Mouse (Mus musculus) stomach, postnatal 0 days (tissue): Measurements from ENCODE around the gene 1700016D06Rik. TPM values are rescaled to one million over a fixed set of nuclear protein-coding genes. Genes with fewer than 3 reads are reported as not detected.

ENCODE experiments used
- ATAC-seq: fragments of 200-750 bp; cut with Nextera tagmentation; 2 replicates; pipeline ENCODE4 v1.8.0; 2017; ENCODE audit not compliant: low FRiP score, low TSS enrichment
- DNase-seq: peaks from one replicate; pipeline ENCODE4 v3.0.0-alpha.2; 2016; ENCODE audit warnings: low spot score
- H3K27ac ChIP-seq: fragments of 300-500 bp; sonication (generic); replicated peaks from 2 replicates; pipeline ENCODE4 v1.5.1; 2014; ENCODE audit warnings: mild to moderate bottlenecking, control low read depth
- H3K27me3 ChIP-seq: fragments of 300-500 bp; sonication (generic); 2 replicates; pipeline ENCODE4 v1.6.1; 2014; ENCODE audit warnings: low read length; ENCODE audit not compliant: control insufficient read depth, insufficient read depth
- H3K36me3 ChIP-seq: fragments of 300-500 bp; sonication (generic); 2 replicates; pipeline ENCODE4 v1.6.1; 2014; ENCODE audit warnings: low read length, mixed read lengths; ENCODE audit not compliant: control insufficient read depth, insufficient read depth
- H3K4me1 ChIP-seq: fragments of 300-500 bp; sonication (generic); replicated peaks from 2 replicates; pipeline ENCODE4 v1.6.1; 2014; ENCODE audit warnings: antibody characterized with exemption; ENCODE audit not compliant: control insufficient read depth, insufficient read depth
- H3K4me2 ChIP-seq: fragments of 300-500 bp; sonication (generic); replicated peaks from 2 replicates; pipeline ENCODE4 v1.6.1; 2014; ENCODE audit warnings: low read depth, mild to moderate bottlenecking, control low read depth, moderate library complexity
- H3K4me3 ChIP-seq: fragments of 300-500 bp; sonication (generic); 2 replicates; pipeline ENCODE4 v1.5.1; 2014; ENCODE audit warnings: low read depth, low read length, control low read depth
- H3K9ac ChIP-seq: fragments of 300-500 bp; sonication (generic); 2 replicates; pipeline ENCODE4 v1.6.1; 2014; ENCODE audit warnings: mild to moderate bottlenecking, low read length, control low read depth, mixed read lengths
- H3K9me3 ChIP-seq: fragments of 300-500 bp; sonication (generic); 2 replicates; pipeline ENCODE4 v1.6.1; 2016; ENCODE audit warnings: low read length; ENCODE audit not compliant: control insufficient read depth
- CTCF ChIP-seq: IDR thresholded peaks from 2 replicates; pipeline ENCODE4 v1.5.1; 2016; ENCODE audit warnings: antibody characterized with exemption, low read depth, mild to moderate bottlenecking, moderate library complexity
- EP300 ChIP-seq: optimal IDR thresholded peaks from 2 replicates; pipeline ENCODE3; 2016; ENCODE audit warnings: antibody characterized with exemption
- WGBS: fragments of 180-500 bp; shearing (Covaris S2); extraction: QIAGEN DNeasy Blood & Tissue Kit; methylation state at CpG from one replicate; pipeline ENCODE4 v1.1.7; 2014; 5-methylcytosine and 5-hydroxymethylcytosine counted together
- polyA plus RNA-seq: library from polyadenylated mRNA; unstranded; fragments of >200 nt; fragmentation: Nextera tagmentation; extraction: Ambion mirVana; gene quantifications from 2 replicates; pipeline ENCODE4 v1.2.1, GENCODE M21; 2015

1700016D06Rik gene
- polyA plus RNA-seq, 1 experiment from 2014 or later, result not detected

- no peaks in the 10 kb centered on the region for H3K27me3 ChIP-seq
- TF ChIP-seq CTCF, result no peak
- TF ChIP-seq EP300, result no peak
- DNase-seq (no peak), ATAC-seq (no peak)
- no peaks in the 10 kb centered on the region for H3K4me1 ChIP-seq
- H3K9ac ChIP-seq, result no peak overlapping the region; the same call in 1 of the 2 replicates
- no peaks in the 10 kb centered on the region for H3K36me3 ChIP-seq
- no peak overlapping the region for H3K4me2 ChIP-seq
- H3K9me3 ChIP-seq, result no peaks in the 10 kb centered on the region
- no peak overlapping the region for H3K27ac ChIP-seq
- WGBS, result 36% methylated on average over 3 of the region's 3 CpGs
- no peak overlapping the region for H3K4me3 ChIP-seq
These were observed 6.8 kb upstream of the 1700016D06Rik start for GRCm38 (mm10) chr8:11707701-11708100.

DNA sequence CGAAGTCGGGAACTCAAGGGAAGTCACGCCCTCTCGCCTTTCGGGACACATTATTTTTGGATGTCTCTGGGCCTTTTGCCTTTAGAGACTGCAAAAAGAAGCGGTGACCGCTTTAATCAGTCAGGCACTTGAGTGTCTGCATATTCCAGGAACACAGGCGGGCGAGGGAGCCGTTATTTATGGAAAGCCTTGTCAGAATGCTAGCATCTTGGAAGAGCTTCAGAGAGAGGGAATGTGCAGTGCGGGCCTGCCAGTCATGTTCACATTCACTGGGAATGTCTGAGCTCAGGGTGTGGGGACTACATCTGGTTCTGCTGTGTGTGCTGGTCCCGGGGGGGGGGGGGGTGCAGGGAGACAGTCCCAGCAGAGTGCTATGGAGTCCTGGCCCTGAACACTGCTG is 5.0 kb upstream of the 1700016D06Rik start:
- DNase-seq (no peak), ATAC-seq (peak; percentile 34; the same call in 1 of the 2 replicates)
- no peaks in the 10 kb centered on the region for H3K9me3 ChIP-seq
- H3K9ac ChIP-seq, result no peak overlapping the region
- H3K4me1 ChIP-seq, result no peaks in the 10 kb centered on the region
- H3K27ac ChIP-seq, result no peak overlapping the region; the same call in 1 of the 2 replicates
- no peak for TF ChIP-seq CTCF
- no peak for TF ChIP-seq EP300
- H3K36me3 ChIP-seq, result no peaks in the 10 kb centered on the region
- WGBS, result 65% methylated on average over 12 of the region's 12 CpGs
- H3K4me3 ChIP-seq, result no peak overlapping the region
- H3K4me2 ChIP-seq, result no peak overlapping the region
- no peaks in the 10 kb centered on the region for H3K27me3 ChIP-seq

- H3K27ac ChIP-seq, result no peak overlapping the region
- no peak for TF ChIP-seq CTCF
- TF ChIP-seq EP300, result no peak
- H3K4me1 ChIP-seq, result no peaks in the 10 kb centered on the region
- no peaks in the 10 kb centered on the region for H3K27me3 ChIP-seq
- H3K9me3 ChIP-seq, result no peaks in the 10 kb centered on the region
- H3K9ac ChIP-seq, result no peak overlapping the region
- ATAC-seq (no peak), DNase-seq (no peak)
- no peaks in the 10 kb centered on the region for H3K36me3 ChIP-seq
- WGBS, result 60% methylated on average over 6 of the region's 6 CpGs
- no peak overlapping the region for H3K4me2 ChIP-seq
- no peak overlapping the region for H3K4me3 ChIP-seq
These were observed 4.0 kb upstream of the 1700016D06Rik start for GRCm38 (mm10) chr8:11704716-11705420.

- ATAC-seq (no peak), DNase-seq (no peak)
- Histone ChIP-seq H3K4me3 (no peak overlapping the region), H3K4me2 (no peak overlapping the region), H3K27ac (no peak overlapping the region), H3K27me3 (no peaks in the 10 kb centered on the region), H3K9me3 (no peaks in the 10 kb centered on the region), H3K9ac (no peak overlapping the region), H3K36me3 (no peaks in the 10 kb centered on the region), H3K4me1 (no peaks in the 10 kb centered on the region)
- TF ChIP-seq EP300, result no peak
- WGBS, result 71% methylated on average over 5 of the region's 5 CpGs
These were observed 2.9 kb upstream of the 1700016D06Rik start for GRCm38 (mm10) chr8:11703789-11704188.

- no peak overlapping the region for H3K4me3 ChIP-seq
- no peaks in the 10 kb centered on the region for H3K9me3 ChIP-seq
- no peak overlapping the region for H3K27ac ChIP-seq
- H3K4me2 ChIP-seq, result no peak overlapping the region
- no peaks in the 10 kb centered on the region for H3K27me3 ChIP-seq
- no peak overlapping the region for H3K9ac ChIP-seq
- DNase-seq (no peak), ATAC-seq (no peak)
- H3K4me1 ChIP-seq, result no peaks in the 10 kb centered on the region
- no peak for TF ChIP-seq CTCF
- no peak for TF ChIP-seq EP300
- WGBS, result 70% methylated on average over 6 of the region's 6 CpGs
- no peaks in the 10 kb centered on the region for H3K36me3 ChIP-seq
These were observed 565 bp upstream of the 1700016D06Rik start for GRCm38 (mm10) chr8:11701428-11701827.
